Mouse (Mus musculus) heart, adult 9 months (tissue): ENCODE measurements around the gene Tmem259.

ENCODE experiments used
- DNase-seq, 2 experiments: peaks; one replicate each; pipeline ENCODE4 v3.0.0; 2022; ENCODE audit warnings: low spot score in 2 of 2

The Tmem259 gene

GRCm38 (mm10) chr10:79987771-79988505 lies 3.8 kb upstream of the Tmem259 start:
- no peak for DNase-seq

GRCm38 (mm10) chr10:79986963-79987362 lies 2.8 kb upstream of the Tmem259 start:
- peak; percentile 78 to 88 for DNase-seq

- peak; percentile 57 to 63 for DNase-seq
Measured at GRCm38 (mm10) chr10:79986232-79986878, 2.2 kb upstream of the Tmem259 start.

GRCm38 (mm10) chr10:79985334-79986231 lies 1.5 kb upstream of the Tmem259 start:
- DNase-seq: peak; percentile 82 to 84

- peak; percentile 99 for DNase-seq
Measured at GRCm38 (mm10) chr10:79984871-79985270, 741 bp upstream of the Tmem259 start.

GRCm38 (mm10) chr10:79983670-79984069 lies 460 bp downstream of the Tmem259 start:
- peak; percentile 72 to 75 for DNase-seq

GRCm38 (mm10) chr10:79983205-79983604 lies 925 bp downstream of the Tmem259 start:
- DNase-seq: peak in 1 of 2 experiments; percentile 46

- DNase-seq: peak; percentile 49 to 50
Measured at GRCm38 (mm10) chr10:79979401-79980155, 4.6 kb downstream of the Tmem259 start.

- no peak for DNase-seq
Measured at GRCm38 (mm10) chr10:79978061-79978460, 6.1 kb downstream of the Tmem259 start.

GRCm38 (mm10) chr10:79977324-79977723 lies 6.8 kb downstream of the Tmem259 start:
- DNase-seq: no peak

- DNase-seq: no peak
Measured at GRCm38 (mm10) chr10:79976722-79977107, 7.4 kb downstream of the Tmem259 start.

GRCm38 (mm10) chr10:79976071-79976721 lies 7.9 kb downstream of the Tmem259 start:
- no peak for DNase-seq

- DNase-seq: no peak
Measured at GRCm38 (mm10) chr10:79974668-79975067, 9.5 kb downstream of the Tmem259 start.

GRCm38 (mm10) chr10:79974087-79974486 lies 10.0 kb downstream of the Tmem259 start:
- DNase-seq: no peak

GRCm38 (mm10) chr10:79972831-79973230 lies 11.3 kb downstream of the Tmem259 start:
- DNase-seq: peak in 1 of 2 experiments; percentile 45

- no peak for DNase-seq
Measured at GRCm38 (mm10) chr10:79971183-79971497, 13.0 kb downstream of the Tmem259 start.

- no peak for DNase-seq
Measured at GRCm38 (mm10) chr10:79970415-79971182, 13.5 kb downstream of the Tmem259 start, which contains the start of gene Grin3b. TSS of gene Grin3b (plus strand) at chr10:79970715.

GRCm38 (mm10) chr10:79969124-79969568 lies 15.0 kb downstream of the Tmem259 start:
- DNase-seq: no peak

- no peak for DNase-seq
Measured at GRCm38 (mm10) chr10:79968181-79968580, 15.9 kb downstream of the Tmem259 start.

- DNase-seq: peak; percentile 70 to 71
Measured at GRCm38 (mm10) chr10:79966886-79967400, 17.2 kb downstream of the Tmem259 start.
